10 mouse cellular contexts compared by ENCODE assay signal in genomic region chr19:6279481-6280144, GRCm38 (mm10). TPM values are rescaled to one million over a fixed set of nuclear protein-coding genes. Genes with fewer than 3 reads are reported as not detected.
DNase-seq lines count a peak whose midpoint lies in the region; ATAC-seq and TF ChIP-seq lines count a peak whose summit lies in the region.
"Had no signal": no experiment of that assay in that cellular context is flagged by ENCODE, and none has a peak within 500 bp of the region (broad histone marks: within the 10 kb centered on the region; RNA-seq: fewer than 3 reads in every experiment).

No protein-coding gene starts in this region.

- no peak overlapping the region for H3K9ac ChIP-seq in embryonic facial prominence, embryonic 15.5 days
- no peak overlapping the region for H3K9ac ChIP-seq in intestine, embryonic 14.5 days (ENCODE audit: low read length)
- H3K9ac ChIP-seq in midbrain, postnatal 0 days (replicated peaks; ENCODE audit: low read length, poor library complexity, severe bottlenecking): peak overlapping the region; percentile 24; the same call in 1 of the 2 replicates

- intact Hi-C loops in left cerebral cortex, postnatal 36 days (cut with DNase I): no loop called here

- no peaks in the 10 kb centered on the region for H3K9me3 ChIP-seq in embryonic facial prominence, embryonic 15.5 days (replicated peaks)
- no peaks in the 10 kb centered on the region for H3K9me3 ChIP-seq in intestine, embryonic 14.5 days (ENCODE audit: control insufficient read depth, low read length)
- no peaks in the 10 kb centered on the region for H3K9me3 ChIP-seq in midbrain, postnatal 0 days (ENCODE audit: low read length)

- H3K36me3 ChIP-seq in embryonic facial prominence, embryonic 15.5 days: peaks cover 46% of the 10 kb centered on the region
- H3K36me3 ChIP-seq in intestine, embryonic 14.5 days (ENCODE audit: control insufficient read depth, insufficient read depth, low read length): peaks cover 38% of the 10 kb centered on the region
- peaks cover 22% of the 10 kb centered on the region for H3K36me3 ChIP-seq in midbrain, postnatal 0 days (ENCODE audit: insufficient read depth, low read length)

- TF ChIP-seq CTCF in layer of hippocampus, adult 2 months (conservative IDR thresholded peaks at IDR 0.05): no peak
- TF ChIP-seq CTCF in midbrain, postnatal 0 days (IDR thresholded peaks at IDR 0.05): no peak

- H3K27ac ChIP-seq in layer of hippocampus, adult 2 months: peak overlapping the region; percentile 86
- 0 out of 2 replicates have a peak overlapping the region, but pooled peaks have one; percentile 28 for H3K27ac ChIP-seq in embryonic facial prominence, embryonic 15.5 days (replicated peaks)
- peak overlapping the region; percentile 13; the same call in 1 of the 2 replicates for H3K27ac ChIP-seq in intestine, embryonic 14.5 days (ENCODE audit: low read depth)
- no peak overlapping the region for H3K27ac ChIP-seq in midbrain, postnatal 0 days (ENCODE audit: low read depth, low read length)

- no peak for ATAC-seq in embryonic facial prominence, embryonic 15.5 days (ENCODE audit: insufficient number of reproducible peaks, low FRiP score, low TSS enrichment, low read depth)
- no peak for ATAC-seq in intestine, embryonic 14.5 days (replicated peaks; ENCODE audit: low FRiP score, low TSS enrichment, low read depth)
- ATAC-seq in midbrain, postnatal 0 days (ENCODE audit: low FRiP score): no peak
- no peak for ATAC-seq in cerebellum, adult (ENCODE audit: insufficient number of reproducible peaks, low FRiP score, low TSS enrichment)

- H3K4me1 ChIP-seq in embryonic facial prominence, embryonic 15.5 days: peaks cover 42% of the 10 kb centered on the region
- peaks cover 28% of the 10 kb centered on the region for H3K4me1 ChIP-seq in intestine, embryonic 14.5 days (replicated peaks; ENCODE audit: control insufficient read depth, insufficient read depth, low read length)
- H3K4me1 ChIP-seq in midbrain, postnatal 0 days (ENCODE audit: insufficient read depth, low read length): peaks cover 20% of the 10 kb centered on the region; the same call in 1 of the 2 replicates

- H3K4me3 ChIP-seq in layer of hippocampus, adult 2 months: peak overlapping the region; percentile 93
- H3K4me3 ChIP-seq in embryonic facial prominence, embryonic 15.5 days (replicated peaks): peak overlapping the region; percentile 82
- H3K4me3 ChIP-seq in intestine, embryonic 14.5 days (ENCODE audit: low read depth, low read length): no peak overlapping the region
- H3K4me3 ChIP-seq in midbrain, postnatal 0 days (ENCODE audit: low read depth, low read length): no peak overlapping the region

- DNase-seq in layer of hippocampus, adult 2 months (ENCODE audit: low spot score in 2 of 2): no peak
- no peak for DNase-seq in layer of hippocampus, postnatal 14 days (ENCODE audit: low spot score in 2 of 2)
- DNase-seq in intestine, embryonic 14.5 days (ENCODE audit: low spot score): no peak
- no peak for DNase-seq in midbrain, postnatal 0 days (ENCODE audit: low spot score)
- DNase-seq in right cerebral cortex, adult 2 months (ENCODE audit: low spot score in 2 of 2): no peak
- DNase-seq in left cerebral cortex, postnatal 36 days (ENCODE audit: low spot score in 2 of 2): no peak
- DNase-seq: thymus, adult 2 months had no signal

- peak overlapping the region; percentile 97 for H3K4me2 ChIP-seq in embryonic facial prominence, embryonic 15.5 days (replicated peaks)
- peak overlapping the region; percentile 95 for H3K4me2 ChIP-seq in intestine, embryonic 14.5 days (ENCODE audit: low read length)
- peak overlapping the region; percentile 91 for H3K4me2 ChIP-seq in midbrain, postnatal 0 days (ENCODE audit: low read depth, low read length, poor library complexity, severe bottlenecking)

- no peaks in the 10 kb centered on the region for H3K27me3 ChIP-seq in embryonic facial prominence, embryonic 15.5 days
- no peaks in the 10 kb centered on the region for H3K27me3 ChIP-seq in intestine, embryonic 14.5 days (replicated peaks; ENCODE audit: control insufficient read depth, insufficient read depth, low read length)
- no peaks in the 10 kb centered on the region for H3K27me3 ChIP-seq in midbrain, postnatal 0 days (ENCODE audit: insufficient read depth, low read length)

- 88% methylated on average over 6 of the region's 6 CpGs for WGBS in embryonic facial prominence, embryonic 15.5 days
- 85% methylated on average over 6 of the region's 6 CpGs for WGBS in intestine, embryonic 14.5 days
- 85% methylated on average over 6 of the region's 6 CpGs for WGBS in midbrain, postnatal 0 days

RNA-seq across cellular contexts. Expression of gene Ehd1, which starts 3.1 kb away (rescaled TPM):
- total RNA-seq in layer of hippocampus, adult 2 months (2021): 10 to 100 TPM; 80.2 to 82.3 TPM
- total RNA-seq in layer of hippocampus, postnatal 14 days (2021): 10 to 100 TPM; 68.8 to 79.0 TPM
- polyA plus RNA-seq in embryonic facial prominence, embryonic 15.5 days (2015; fragmentation: Nextera tagmentation; extraction: Ambion mirVana): 77.2 and 83.5 TPM in 2 replicates
- 46.9 and 47.7 TPM in 2 replicates for polyA plus RNA-seq in intestine, embryonic 14.5 days (2014; fragmentation: Nextera tagmentation; extraction: Ambion mirVana)
- 117 and 139 TPM in 2 replicates for total RNA-seq in midbrain, postnatal 0 days (2014; rRNA removed)
- polyA plus RNA-seq in midbrain, postnatal 0 days (2015; fragmentation: Nextera tagmentation; extraction: Ambion mirVana): 73.0 and 74.0 TPM in 2 replicates
- total RNA-seq in left cerebral cortex, postnatal 36 days (2021): 10 to 100 TPM; 38.2 to 42.2 TPM

RNA-seq across cellular contexts. Expression of gene Cdc42bpg, which starts 26.6 kb away (rescaled TPM):
- 1 to 10 TPM; 5.0 to 5.6 TPM for total RNA-seq in layer of hippocampus, adult 2 months (2021)
- 1 to 10 TPM; 4.9 to 5.6 TPM for total RNA-seq in layer of hippocampus, postnatal 14 days (2021)
- 1.5 and 2.5 TPM in 2 replicates for polyA plus RNA-seq in embryonic facial prominence, embryonic 15.5 days (2015; fragmentation: Nextera tagmentation; extraction: Ambion mirVana)
- 1.5 and 1.8 TPM in 2 replicates for polyA plus RNA-seq in intestine, embryonic 14.5 days (2014; fragmentation: Nextera tagmentation; extraction: Ambion mirVana)
- 4.8 and 5.4 TPM in 2 replicates for total RNA-seq in midbrain, postnatal 0 days (2014; rRNA removed)
- polyA plus RNA-seq in midbrain, postnatal 0 days (2015; fragmentation: Nextera tagmentation; extraction: Ambion mirVana): 0.20 and 0.67 TPM in 2 replicates
- total RNA-seq in left cerebral cortex, postnatal 36 days (2021): 1 to 10 TPM; 3.3 to 3.4 TPM

RNA-seq across cellular contexts. Expression of gene Atg2a, which starts 38.1 kb away (rescaled TPM):
- 10 to 100 TPM; 32.5 to 39.0 TPM for total RNA-seq in layer of hippocampus, adult 2 months (2021)
- 10 to 100 TPM; 35.9 to 38.2 TPM for total RNA-seq in layer of hippocampus, postnatal 14 days (2021)
- 10.3 and 11.0 TPM in 2 replicates for polyA plus RNA-seq in embryonic facial prominence, embryonic 15.5 days (2015; fragmentation: Nextera tagmentation; extraction: Ambion mirVana)
- 11.6 and 12.9 TPM in 2 replicates for polyA plus RNA-seq in intestine, embryonic 14.5 days (2014; fragmentation: Nextera tagmentation; extraction: Ambion mirVana)
- total RNA-seq in midbrain, postnatal 0 days (2014; rRNA removed): 34.3 and 38.2 TPM in 2 replicates
- 9.6 and 9.7 TPM in 2 replicates for polyA plus RNA-seq in midbrain, postnatal 0 days (2015; fragmentation: Nextera tagmentation; extraction: Ambion mirVana)
- 10 to 100 TPM; 32.3 to 39.4 TPM for total RNA-seq in left cerebral cortex, postnatal 36 days (2021)

RNA-seq across cellular contexts. Expression of gene Ppp2r5b, which starts 43.9 kb away (rescaled TPM):
- 100 to 1,000 TPM; 127 to 137 TPM for total RNA-seq in layer of hippocampus, adult 2 months (2021)
- total RNA-seq in layer of hippocampus, postnatal 14 days (2021): 100 to 1,000 TPM; 158 to 170 TPM
- 39.2 and 39.7 TPM in 2 replicates for polyA plus RNA-seq in embryonic facial prominence, embryonic 15.5 days (2015; fragmentation: Nextera tagmentation; extraction: Ambion mirVana)
- polyA plus RNA-seq in intestine, embryonic 14.5 days (2014; fragmentation: Nextera tagmentation; extraction: Ambion mirVana): 24.1 and 27.5 TPM in 2 replicates
- 248 and 256 TPM in 2 replicates for total RNA-seq in midbrain, postnatal 0 days (2014; rRNA removed)
- polyA plus RNA-seq in midbrain, postnatal 0 days (2015; fragmentation: Nextera tagmentation; extraction: Ambion mirVana): 177 and 189 TPM in 2 replicates
- total RNA-seq in left cerebral cortex, postnatal 36 days (2021): 100 to 1,000 TPM; 160 to 173 TPM

RNA-seq across cellular contexts. Expression of gene Gpha2, which starts 53.4 kb away (rescaled TPM):
- not detected for total RNA-seq in layer of hippocampus, adult 2 months (2021)
- not detected for total RNA-seq in layer of hippocampus, postnatal 14 days (2021)
- polyA plus RNA-seq in embryonic facial prominence, embryonic 15.5 days (2015; fragmentation: Nextera tagmentation; extraction: Ambion mirVana): 2.5 and 3.3 TPM in 2 replicates
- 0.53 and 1.1 TPM in 2 replicates for polyA plus RNA-seq in intestine, embryonic 14.5 days (2014; fragmentation: Nextera tagmentation; extraction: Ambion mirVana)
- not detected in 2 replicates for total RNA-seq in midbrain, postnatal 0 days (2014; rRNA removed)
- polyA plus RNA-seq in midbrain, postnatal 0 days (2015; fragmentation: Nextera tagmentation; extraction: Ambion mirVana): 0.31 TPM in 1 of 2 replicates, not detected in the other
- total RNA-seq in left cerebral cortex, postnatal 36 days (2021): not detected
- total RNA-seq: left cerebral cortex, postnatal 10 days had no signal

Comparison
In these comparisons a context has a peak if more than half of its experiments do, and no peak if none do; other contexts are left out.
1. H3K4me3 ChIP-seq: peak in layer of hippocampus, adult 2 months (single experiment) and embryonic facial prominence, embryonic 15.5 days (single experiment); none in intestine, embryonic 14.5 days (single experiment) and midbrain, postnatal 0 days (single experiment).
2. Peak in every context shown above with its lines, with median percentiles within 50 percentile points of each other: H3K4me2 ChIP-seq.